In the genomic region with DNA sequence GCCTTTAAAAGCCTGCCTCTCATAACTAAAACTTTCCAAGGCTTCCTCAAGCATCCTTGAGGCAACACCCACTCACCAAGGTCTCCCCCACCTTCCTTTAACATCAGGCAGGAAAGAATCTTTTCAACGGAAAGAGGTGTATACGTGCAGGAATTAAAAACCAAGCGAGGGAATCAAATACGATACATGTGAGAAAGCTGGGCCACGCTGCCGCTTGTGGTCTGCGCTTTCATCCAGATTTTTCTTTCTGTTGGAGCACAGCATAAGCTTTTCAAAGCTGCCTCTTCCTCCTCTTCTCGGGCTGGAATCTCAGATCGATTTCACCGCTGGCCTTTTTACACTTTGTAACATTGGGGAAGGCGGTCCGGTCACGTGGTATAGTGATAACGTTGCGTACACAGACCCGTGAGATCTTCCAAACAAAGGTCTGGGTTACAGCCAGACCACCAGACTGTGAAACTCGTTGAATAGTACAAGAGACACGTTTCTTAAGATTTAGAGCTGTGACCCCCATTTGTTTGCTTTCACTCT, we compare ENCODE assay signal across 8 mouse cellular contexts.
DNase-seq lines count a peak whose midpoint lies in the region; ATAC-seq and TF ChIP-seq lines count a peak whose summit lies in the region.

No protein-coding gene starts in this region.

- no peaks in the 10 kb centered on the region for H3K9me3 ChIP-seq in limb, embryonic 14.5 days (ENCODE audit: control insufficient read depth, low read length)
- H3K9me3 ChIP-seq in midbrain, postnatal 0 days (ENCODE audit: low read length) = no peaks in the 10 kb centered on the region

- DNase-seq in cerebellum, postnatal 14 days = peak; percentile 5 to 13
- no peak for DNase-seq in cerebellum, adult 18-20 months
- peak; percentile 37 for DNase-seq in brain, embryonic 14.5 days (ENCODE audit: low read depth)
- peak; percentile 9 for DNase-seq in heart, postnatal 4 days
- DNase-seq in limb, embryonic 14.5 days (ENCODE audit: low spot score) = peak; percentile 30
- DNase-seq in midbrain, postnatal 0 days (ENCODE audit: low spot score) = no peak
- DNase-seq in cerebellum, adult 8-10 months = no peak
- DNase-seq in left cerebral cortex, adult 9 months (ENCODE audit: low spot score in 2 of 2) = no peak

- H3K4me1 ChIP-seq in limb, embryonic 14.5 days (ENCODE audit: control insufficient read depth, insufficient read depth, low read length) = no peaks in the 10 kb centered on the region
- H3K4me1 ChIP-seq in midbrain, postnatal 0 days (ENCODE audit: insufficient read depth, low read length) = no peaks in the 10 kb centered on the region; the same call in 1 of the 2 replicates

- WGBS in limb, embryonic 14.5 days = 31% methylated on average over 18 of the region's 18 CpGs
- 48% methylated on average over 18 of the region's 18 CpGs for whole genome bisulfite sequencing in midbrain, postnatal 0 days

- peak; percentile 68; the same call in 1 of the 2 replicates for ATAC-seq in limb, embryonic 14.5 days (ENCODE audit: low FRiP score, low read depth)
- ATAC-seq in midbrain, postnatal 0 days (ENCODE audit: low FRiP score) = no peak

- TF ChIP-seq CTCF in brain, embryonic 14.5 days (IDR thresholded peaks at IDR 0.05; ENCODE audit: borderline replicate concordance, extremely low read depth, insufficient read depth, insufficient read length) = no peak
- TF ChIP-seq CTCF in midbrain, postnatal 0 days (IDR thresholded peaks at IDR 0.05) = no peak

- peak overlapping the region; percentile 15 for H3K4me3 ChIP-seq in limb, embryonic 14.5 days (replicated peaks; ENCODE audit: low read length)
- H3K4me3 ChIP-seq in midbrain, postnatal 0 days (ENCODE audit: low read depth, low read length) = peak overlapping the region; percentile 23; the same call in 1 of the 2 replicates

- TF ChIP-seq POLR2A in brain, embryonic 14.5 days (IDR thresholded peaks at IDR 0.05; ENCODE audit: borderline replicate concordance, extremely low read depth, insufficient read depth, insufficient read length, poor library complexity, severe bottlenecking) = no peak
- no peak for TF ChIP-seq POLR2A in limb, embryonic 14.5 days (IDR thresholded peaks at IDR 0.05; ENCODE audit: borderline replicate concordance, extremely low read depth, insufficient read depth, insufficient read length)

- no peaks in the 10 kb centered on the region for H3K36me3 ChIP-seq in limb, embryonic 14.5 days (ENCODE audit: control insufficient read depth, insufficient read depth, low read length)
- no peaks in the 10 kb centered on the region for H3K36me3 ChIP-seq in midbrain, postnatal 0 days (ENCODE audit: insufficient read depth, low read length)

- H3K4me2 ChIP-seq in limb, embryonic 14.5 days (replicated peaks; ENCODE audit: low read depth, low read length, severe bottlenecking) = peak overlapping the region; percentile 29
- peak overlapping the region; percentile 40 for H3K4me2 ChIP-seq in midbrain, postnatal 0 days (ENCODE audit: low read depth, low read length, poor library complexity, severe bottlenecking)

- H3K27ac ChIP-seq in limb, embryonic 14.5 days (replicated peaks; ENCODE audit: low read depth, low read length) = 0 out of 2 replicates have a peak overlapping the region, but pooled peaks have one; percentile 33
- no peak overlapping the region for H3K27ac ChIP-seq in midbrain, postnatal 0 days (ENCODE audit: low read depth, low read length)

- peak overlapping the region; percentile 17 for H3K9ac ChIP-seq in limb, embryonic 14.5 days (ENCODE audit: low read depth, low read length, severe bottlenecking)
- no peak overlapping the region for H3K9ac ChIP-seq in midbrain, postnatal 0 days (replicated peaks; ENCODE audit: low read length, poor library complexity, severe bottlenecking)

- no peaks in the 10 kb centered on the region for H3K27me3 ChIP-seq in limb, embryonic 14.5 days (ENCODE audit: control insufficient read depth, insufficient read depth, low read length)
- no peaks in the 10 kb centered on the region for H3K27me3 ChIP-seq in midbrain, postnatal 0 days (ENCODE audit: insufficient read depth, low read length)

Comparison
In these comparisons a context has a peak if more than half of its experiments do, and no peak if none do; other contexts are left out.
1. DNase-seq: peak in cerebellum, postnatal 14 days (2 of 2), brain, embryonic 14.5 days (single experiment), heart, postnatal 4 days (single experiment) and limb, embryonic 14.5 days (single experiment); none in cerebellum, adult 18-20 months (0 of 2), midbrain, postnatal 0 days (single experiment), cerebellum, adult 8-10 months (single experiment) and left cerebral cortex, adult 9 months (0 of 2).